Mouse (Mus musculus) embryo, embryonic 10.5 days (tissue): ENCODE results near the gene Osbpl10.
A peak's percentile ranks its signal among the peaks of the same experiment; 100 is the strongest.

Experiments
- DNase-seq: peaks from one replicate; pipeline ENCODE4 v3.0.0-alpha.2; 2015; ENCODE audit warnings: low spot score

Osbpl10 gene

DNA sequence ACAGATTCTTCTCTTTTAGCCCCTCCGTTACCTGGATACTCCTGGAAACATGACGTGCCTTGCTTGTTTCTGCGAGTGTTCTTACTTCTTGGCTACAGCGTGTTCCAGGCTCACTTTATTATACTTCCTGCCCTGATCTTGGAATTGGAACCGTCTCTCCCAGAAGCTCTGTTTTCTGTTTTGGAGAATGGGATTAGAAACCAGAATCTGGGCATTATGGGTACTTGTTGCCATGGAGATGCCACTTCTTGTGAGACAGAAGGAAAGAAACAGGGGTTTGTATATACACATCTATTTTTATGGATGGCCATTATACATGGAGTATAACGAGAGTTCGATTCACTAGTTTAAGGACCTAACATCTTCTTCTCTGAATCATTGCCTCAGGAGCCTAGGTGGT lies 54.4 kb downstream of the Osbpl10 start:
- no peak for DNase-seq

DNA sequence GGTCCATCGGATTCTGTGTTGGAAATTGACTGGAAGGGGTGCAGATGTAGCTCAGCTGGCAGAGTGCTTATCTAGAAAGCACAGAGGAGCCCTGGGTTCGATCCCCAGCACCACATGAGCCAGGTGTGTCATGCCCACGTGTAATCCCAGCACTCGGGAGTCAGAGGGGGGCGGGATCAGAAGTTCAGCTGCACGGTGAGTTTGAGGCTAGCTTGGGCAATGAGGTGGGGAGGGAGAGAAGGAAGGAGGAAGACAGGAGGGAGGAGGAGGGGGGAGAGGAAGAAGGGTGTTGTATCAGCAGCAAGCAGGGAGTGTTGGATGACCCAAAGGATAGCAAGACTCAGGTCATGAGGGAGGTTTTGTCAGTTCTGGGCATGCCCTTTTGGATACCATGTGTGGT lies 55.9 kb downstream of the Osbpl10 start:
- no peak for DNase-seq

DNA sequence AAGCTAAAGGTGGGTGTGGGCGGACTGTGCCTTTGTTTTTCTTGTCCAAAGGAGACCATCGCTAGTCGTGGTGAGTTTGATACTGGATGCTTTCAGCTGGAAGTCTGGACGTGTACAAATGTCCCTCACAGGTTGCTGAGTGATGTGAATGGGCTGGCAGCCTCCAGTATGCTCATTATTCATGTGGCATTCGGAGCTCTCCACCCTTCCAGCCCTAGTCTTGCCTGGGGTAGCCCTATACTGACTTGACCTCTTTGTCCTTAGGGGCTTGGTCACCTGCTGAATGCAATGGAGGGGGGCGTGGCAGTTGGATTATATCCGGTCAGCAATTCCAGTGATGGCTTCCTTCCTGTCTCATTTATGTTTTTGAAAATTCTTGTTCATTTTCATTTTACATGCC lies 56.4 kb downstream of the Osbpl10 start:
- DNase-seq: no peak

DNA sequence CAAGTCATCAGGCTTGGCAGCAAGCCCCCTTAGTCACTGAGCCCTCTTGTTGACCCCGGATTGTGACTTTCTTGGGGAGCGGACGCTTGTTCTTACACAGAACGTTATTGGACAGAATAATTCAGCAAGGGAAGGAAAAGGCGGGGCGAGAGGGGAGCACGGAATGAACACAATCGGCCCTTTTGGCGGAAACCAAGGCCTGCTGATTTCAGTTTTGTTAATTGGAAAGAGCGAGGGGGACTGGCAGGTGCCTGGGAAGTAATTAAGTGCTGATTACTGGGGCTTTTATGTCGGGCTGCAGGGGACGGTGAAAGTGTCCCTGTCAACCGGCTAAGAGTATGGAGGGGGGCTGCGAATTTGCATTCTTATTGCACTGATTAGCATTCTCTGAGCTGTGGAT lies 59.8 kb downstream of the Osbpl10 start:
- DNase-seq: peak; percentile 48

DNA sequence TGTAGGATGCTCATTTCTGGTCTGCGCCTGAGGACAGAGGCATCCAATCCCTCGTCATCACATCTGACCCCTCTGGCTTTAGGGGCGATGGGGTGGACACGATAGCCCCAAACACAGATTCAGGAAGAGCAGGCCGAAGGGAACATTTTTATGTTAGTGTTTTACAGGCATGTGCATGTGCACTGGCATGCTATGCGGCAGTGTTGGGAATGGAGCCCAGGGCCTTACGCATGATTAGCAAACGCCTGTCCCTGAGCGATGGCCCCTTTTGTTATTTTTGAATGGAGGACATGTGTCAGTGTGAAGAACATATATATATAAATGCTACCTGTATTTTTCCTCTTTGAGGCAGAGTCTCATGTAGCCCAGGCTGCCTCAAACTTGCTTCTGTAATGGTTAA lies 60.3 kb downstream of the Osbpl10 start:
- no peak for DNase-seq

DNA sequence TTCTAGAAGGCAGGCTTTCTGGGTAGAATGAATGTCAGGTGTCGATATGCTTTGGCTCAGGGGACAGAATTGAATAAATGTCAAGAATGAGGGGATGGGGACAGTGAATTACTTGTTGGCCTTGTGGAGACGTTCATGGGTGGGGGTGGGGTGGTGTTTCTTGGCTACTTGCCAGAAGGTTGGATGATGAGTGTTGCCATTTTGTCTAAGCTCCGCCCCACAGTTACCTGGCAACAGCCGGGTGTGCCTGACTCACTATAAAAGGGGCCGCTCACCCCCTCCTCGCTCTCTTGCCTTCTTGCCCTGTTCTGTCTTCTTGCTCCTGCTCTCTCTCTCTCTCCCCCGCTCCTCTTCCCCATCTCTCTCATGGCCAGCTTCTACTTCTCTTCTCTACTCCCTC lies 60.9 kb downstream of the Osbpl10 start:
- DNase-seq: no peak

DNA sequence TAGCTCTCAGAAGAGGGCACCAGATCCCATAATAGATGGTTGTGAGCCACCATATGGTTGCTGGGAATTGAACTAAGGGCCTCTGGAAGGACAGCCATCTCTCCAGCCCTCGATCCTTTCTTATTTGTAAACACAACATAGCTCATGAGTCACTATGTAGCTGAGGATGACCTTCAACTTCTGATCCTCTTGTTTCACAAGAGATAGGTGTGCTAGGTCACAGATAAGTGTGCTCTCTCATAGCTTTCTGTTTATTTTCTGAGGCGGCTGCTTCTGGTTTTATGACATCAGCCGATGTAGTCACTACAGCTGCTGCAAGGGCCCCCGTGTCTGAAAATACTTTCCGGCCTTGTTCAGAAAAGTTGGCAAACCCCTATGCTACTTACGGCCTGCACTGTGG lies 64.2 kb downstream of the Osbpl10 start:
- no peak for DNase-seq

DNA sequence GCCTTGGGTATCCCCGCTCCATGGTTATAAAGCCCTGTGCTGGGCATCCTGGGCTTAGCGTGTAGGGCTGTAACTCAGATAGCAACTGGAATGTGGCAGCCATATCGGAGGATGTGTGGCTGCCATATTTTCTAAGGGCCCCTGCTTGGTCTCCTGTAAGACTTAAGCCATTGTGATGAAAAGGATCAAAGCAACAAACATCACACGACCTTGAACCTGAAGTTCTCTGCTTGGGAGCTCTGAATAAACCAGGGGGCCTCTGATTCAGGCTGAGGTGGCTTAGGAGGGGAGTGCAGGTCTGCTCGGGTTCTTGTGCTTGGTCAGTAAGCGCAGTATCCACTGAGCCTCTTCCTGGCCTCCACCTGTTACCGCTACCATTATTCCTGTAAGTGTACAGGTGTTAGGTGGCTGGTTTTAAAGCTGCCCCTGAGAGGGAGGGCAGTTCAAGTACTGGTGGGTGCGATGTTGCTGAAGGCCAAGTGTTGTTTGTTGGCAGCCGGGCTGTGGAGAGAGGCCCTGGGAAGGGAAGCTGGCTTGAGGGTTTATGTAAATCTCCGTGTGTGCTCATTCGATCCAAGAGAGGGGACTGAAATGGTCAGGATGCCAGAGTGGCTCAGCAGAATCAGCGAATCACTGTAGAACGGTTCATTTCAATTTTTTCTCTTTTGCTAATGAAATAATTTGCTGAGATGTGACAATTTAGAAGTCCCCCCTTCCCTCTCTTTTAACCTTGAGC lies 64.8 kb downstream of the Osbpl10 start:
- DNase-seq: no peak

DNA sequence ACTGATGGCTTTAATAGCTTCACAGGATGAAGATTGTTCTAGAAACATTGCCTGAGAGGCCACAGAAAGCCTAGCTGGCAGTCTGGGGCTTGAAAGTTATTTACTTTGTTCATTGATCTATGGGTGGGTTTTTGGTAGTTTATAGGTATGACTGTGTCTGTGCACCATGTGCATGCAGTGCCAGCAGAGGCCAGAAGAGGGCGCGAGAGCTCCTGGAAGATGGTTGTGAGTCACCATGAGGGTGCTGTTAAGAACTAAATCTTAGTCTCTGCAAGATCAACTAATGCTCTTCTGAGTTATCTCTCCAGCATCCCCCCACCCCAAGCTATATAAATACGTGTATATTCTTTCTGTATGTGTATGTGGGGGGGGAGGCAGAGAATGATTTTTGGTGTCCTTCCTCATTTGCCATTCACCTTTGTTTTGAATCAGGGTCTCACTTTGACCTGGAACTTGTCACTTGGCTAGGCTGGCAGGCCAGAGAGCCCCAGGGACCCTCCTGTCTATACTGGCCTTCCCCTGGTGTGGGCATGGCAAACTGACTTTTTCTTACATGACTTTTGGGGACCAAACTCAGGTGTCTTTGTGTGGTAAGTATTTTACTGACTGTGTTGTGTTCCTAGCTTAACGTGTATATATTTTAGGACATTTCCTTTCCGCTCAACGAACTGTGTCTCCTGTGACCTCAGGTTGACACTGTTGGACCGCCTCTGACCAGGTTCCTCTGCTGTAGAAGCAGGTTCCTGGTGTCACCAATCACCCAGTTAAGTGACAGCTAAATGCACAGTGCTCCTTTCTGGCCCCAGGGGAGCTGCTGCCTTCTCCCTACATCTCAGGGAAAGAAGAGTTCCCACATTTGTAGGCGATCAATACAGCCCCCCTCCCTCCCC lies 65.8 kb downstream of the Osbpl10 start:
- no peak for DNase-seq

DNA sequence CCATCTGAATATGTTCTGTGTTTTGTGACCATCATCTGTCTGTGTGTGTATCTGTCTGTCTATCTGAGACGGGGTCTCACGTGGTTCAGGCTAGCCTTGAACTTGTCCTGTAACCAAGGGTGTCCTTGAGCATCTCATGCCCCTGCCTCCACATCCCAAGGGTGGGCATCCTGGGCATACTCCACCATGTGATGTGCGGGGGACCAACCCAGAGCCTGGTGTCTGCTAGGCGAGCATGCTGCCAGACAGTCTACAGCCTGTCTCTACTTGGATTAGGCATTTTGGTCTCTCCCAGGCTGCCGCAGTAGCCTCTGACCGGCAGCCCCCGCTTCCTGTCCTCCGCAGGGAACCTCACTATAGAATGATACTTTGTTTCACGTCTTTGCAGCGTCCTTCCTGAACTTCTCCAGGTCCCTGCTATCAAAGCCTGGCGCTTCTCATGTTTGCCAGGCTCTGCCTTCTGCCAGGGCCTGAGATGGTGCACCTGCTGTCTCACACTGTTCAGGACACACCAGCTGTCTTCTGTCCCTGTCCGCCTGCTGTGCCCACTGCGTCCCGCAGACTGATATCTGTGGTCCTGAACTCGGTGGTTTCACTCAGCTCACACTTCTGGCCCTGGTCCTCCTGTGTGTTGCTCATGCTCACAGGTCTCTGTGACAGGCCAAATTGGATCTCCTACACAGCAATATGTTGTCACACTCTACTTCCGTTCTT lies 66.9 kb downstream of the Osbpl10 start:
- no peak for DNase-seq

DNA sequence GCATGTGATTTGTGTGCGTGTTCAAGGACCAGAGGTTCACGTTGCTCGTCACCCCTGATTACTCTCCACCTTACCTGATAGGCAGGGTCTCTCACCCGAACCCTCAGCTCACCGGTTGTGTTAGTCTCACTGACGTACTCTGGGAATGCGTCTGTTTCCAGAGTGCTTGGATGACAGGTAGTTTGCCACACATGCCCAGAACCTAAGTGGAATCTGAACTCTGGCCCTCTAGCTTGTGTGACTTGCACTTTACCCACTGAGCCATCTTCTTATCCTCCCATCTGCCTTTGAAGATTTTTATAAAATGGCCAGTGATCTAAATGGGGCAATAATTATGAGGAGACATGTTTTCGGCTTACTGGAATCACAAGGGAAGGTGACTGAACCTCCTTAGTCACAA lies 68.3 kb downstream of the Osbpl10 start:
- no peak for DNase-seq

DNA sequence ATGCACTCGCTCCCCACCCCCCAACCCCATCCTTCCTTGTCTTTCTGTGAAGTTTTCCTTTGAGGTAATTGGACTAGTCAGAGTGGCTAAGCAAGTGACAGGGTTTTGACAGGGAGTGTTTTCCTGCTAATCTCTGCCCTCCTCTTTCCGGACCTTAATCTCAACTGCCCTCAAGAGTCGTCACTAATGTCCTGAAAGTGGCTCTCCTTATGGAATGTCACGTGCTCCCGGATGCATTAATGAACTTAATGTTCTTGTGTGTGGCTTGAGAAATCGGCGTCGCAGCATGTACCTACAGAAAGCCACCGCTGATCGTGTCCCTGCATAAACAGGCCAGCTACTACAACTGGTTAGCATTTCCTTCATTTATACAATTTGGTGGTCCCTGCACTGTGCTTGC lies 70.0 kb downstream of the Osbpl10 start:
- DNase-seq: no peak

DNA sequence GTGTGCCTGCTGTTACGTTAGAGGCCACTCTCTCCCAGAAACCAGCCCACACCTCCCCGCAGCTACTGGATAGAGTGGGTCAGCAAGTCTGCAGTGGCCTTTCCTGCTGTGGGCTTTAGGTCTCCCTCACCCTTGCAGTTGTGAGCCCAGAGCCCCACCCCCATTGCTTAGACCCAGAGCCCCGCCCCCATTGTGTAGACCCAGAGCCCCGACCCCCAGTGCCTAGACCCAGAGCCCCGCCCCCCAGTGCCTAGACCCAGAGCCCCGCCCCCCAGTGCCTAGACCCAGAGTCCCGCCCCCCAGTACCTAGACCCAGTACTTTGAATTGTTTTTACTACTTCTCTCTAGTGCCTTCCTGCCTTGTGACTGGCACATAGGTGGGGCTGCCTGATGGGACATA lies 70.5 kb downstream of the Osbpl10 start:
- no peak for DNase-seq

DNA sequence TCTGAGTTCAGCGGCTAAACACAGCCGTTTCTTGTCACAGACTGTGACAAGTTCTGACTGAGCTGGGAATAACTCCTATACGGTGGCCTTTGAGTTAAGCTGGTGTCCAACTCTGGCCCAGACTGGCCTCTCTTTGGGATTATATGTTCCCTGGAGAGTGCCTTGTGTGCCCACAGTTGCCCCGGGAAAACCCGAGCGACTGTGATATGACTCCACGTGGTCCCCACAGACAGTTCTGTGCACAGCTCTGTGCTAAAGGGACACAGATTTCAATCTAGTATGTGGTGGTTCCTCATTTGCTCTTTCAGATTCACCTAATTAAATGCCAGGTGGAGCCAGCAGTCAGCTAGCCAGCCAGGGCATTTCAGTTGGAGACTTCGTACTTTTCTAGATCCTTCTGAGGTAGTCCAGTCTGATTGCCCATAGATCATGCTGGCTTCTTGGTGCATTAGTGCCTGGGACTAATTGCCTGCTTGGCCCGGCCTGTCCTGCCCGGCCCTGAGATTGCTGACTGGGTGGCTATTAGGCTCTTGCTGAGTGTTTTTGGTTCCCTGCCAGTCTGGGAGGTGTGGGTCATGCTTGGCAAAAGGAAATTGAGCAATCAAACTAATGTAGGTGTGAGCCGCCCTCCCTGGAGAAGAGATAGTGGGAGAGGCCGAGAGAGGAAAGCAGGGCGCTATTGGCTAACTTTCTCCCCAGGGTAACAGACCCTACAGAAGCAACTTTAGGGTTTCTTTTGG lies 71.8 kb downstream of the Osbpl10 start:
- DNase-seq: no peak

DNA sequence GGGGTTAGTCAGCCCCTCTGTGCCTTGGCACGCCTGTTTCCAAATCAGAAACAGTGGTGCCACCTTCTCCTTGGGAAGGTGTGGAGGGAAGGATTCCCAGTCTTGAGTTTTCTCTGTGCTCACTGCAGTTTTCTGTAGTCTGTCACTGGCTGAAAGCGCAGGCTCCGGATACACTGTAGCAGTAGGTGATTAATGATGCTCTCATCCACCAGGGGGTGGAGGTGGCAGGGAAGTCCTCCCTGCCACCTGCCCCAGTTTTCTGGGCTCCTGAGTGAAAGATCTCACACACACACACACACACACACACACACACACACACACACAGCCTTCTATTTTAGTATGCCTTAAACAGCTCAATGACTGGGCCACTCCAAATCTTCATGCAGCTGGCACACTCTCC lies 73.6 kb downstream of the Osbpl10 start:
- no peak for DNase-seq

DNA sequence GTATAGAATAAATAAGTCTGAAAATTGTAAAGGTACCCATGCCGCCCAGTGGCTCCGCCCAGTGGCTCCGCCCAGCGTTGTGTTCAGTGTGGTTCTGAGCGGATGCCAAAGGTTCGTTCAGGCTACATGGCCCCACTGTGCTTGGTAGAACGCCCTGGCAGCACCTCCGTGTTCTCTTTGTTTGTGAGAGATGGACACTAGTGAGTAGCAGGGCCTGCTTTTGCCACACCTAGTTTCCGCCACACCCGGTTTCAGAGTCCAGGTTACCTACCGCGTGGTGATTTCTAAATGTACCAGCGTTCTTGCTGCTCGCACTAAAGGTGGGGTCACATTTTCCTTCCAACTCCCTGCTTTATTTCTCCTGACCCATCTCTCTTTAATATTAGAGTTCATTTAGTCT lies 75.4 kb downstream of the Osbpl10 start:
- DNase-seq: no peak

DNA sequence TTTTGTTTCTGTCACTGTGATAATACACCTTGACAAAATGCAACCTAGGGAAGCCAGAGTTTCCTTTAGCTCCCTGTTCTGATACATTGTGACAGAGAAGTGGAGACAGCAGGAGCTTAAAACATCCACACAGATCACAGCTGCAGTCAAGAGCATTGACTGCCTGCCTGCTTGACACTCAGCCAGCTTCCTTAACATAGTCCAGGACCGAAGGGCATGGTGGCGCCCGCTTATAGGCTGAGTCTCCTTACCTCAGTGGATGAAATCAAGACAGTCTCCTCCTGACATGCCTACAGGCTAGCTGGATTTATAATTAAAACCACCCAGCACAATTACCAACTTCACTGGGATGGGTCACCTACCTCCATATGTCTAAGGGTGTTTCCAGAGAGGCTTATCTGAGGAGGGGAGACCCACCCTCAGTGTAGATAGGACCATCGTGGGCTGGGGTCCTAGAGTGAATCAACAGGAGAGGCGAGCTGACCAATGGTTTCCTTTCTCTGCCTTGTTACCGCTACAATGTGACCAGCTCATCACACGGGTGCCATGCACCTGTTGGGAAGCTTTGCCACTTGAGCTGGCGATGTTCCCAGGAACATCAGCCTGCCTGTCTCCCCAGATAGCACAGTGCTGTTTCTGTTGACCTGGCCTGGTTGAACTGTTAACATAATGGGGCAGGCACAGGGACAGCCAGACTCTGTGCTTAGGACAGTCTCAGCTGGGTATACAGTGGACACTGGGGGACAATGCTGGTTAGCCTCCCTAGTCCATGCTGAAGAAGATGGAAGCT lies 76.9 kb downstream of the Osbpl10 start:
- no peak for DNase-seq

DNA sequence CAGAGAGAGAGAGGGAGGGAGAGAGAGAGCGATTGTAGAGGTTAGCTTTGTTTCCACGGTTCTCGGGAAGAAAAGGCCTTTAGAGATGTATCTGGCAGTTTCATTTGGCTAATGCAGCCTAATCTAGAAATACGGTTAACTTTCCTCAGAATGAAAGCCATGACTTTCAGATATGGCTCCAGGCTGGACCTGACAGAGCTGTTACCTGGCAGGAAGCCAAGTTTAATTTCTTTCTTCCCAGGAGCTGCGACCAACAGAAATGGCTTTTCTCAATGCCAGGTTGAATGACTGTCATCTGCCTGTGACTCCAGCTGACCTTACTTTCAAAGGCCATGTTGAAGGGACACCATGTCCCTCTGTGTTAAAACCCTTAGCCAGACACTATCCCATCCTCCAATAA lies 80.4 kb downstream of the Osbpl10 start:
- DNase-seq: no peak

DNA sequence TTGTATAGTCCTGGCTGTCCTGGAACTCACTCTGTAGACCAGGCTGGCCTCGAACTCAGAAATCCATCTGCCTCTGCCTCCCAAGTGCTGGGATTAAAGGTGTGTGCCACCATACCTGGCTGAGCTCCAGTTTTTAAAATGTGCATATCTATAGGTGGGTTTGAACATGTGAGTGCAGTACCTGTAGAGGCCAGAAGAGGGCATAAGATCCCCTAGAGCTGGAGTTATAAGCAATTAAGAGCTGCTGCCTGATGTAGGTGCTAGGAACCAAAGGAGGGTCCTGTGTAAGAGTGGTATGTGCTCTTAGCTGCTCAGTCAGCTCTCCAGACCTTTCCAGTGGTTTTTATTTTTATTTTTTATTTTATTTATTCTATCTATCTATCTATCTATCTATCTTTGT lies 86.5 kb downstream of the Osbpl10 start:
- DNase-seq: no peak

DNA sequence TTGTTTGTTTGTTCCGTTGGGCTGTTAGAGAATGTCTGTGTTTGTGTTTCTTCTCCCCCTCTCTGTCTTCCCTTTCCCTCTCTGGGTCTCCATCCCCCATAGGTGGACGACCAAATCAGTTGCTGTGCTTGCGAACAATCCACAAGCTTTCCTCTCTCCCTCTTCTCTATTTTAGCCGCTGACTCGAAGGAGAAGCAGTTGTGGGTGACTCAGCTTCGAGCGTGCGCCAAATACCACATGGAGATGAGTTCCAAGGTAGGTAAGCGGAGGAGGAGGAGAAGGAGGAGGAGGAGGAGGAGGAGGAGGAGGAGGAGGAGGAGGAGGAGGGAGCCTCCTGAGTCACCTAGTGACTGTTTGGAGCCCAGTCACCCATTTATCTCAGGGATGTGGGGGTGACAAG lies 88.7 kb downstream of the Osbpl10 start:
- DNase-seq: no peak

DNA sequence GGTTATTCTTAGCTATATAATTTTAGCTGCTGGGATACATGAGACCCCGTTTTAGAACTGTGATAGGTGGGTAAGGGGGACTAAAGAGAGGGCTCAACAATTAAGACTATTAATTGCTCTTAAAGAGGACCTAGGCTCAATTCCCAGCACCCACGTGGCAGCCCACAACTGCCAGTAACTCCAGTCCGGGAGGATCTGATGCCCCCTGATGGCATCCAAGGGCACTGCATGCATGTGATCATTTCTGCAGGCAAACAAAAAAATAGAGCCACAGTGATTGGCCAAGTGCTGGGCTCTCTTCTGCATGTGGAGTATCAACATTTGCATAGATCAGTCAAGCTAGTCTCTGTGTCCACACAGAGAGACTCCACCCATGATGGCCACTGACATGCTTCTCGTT lies 96.8 kb downstream of the Osbpl10 start:
- DNase-seq: no peak
